Mouse (Mus musculus): ENCODE data around the gene Bex3. TPM values are rescaled to one million over a fixed set of nuclear protein-coding genes. Genes with fewer than 3 reads are reported as not detected.

Bex3 gene
- polyA plus RNA-seq, 2 experiments, result 442 to 467 TPM

- WGBS, result 88% methylated on average over 7 of the region's 7 CpGs
- ATAC-seq (ENCODE audit: low FRiP score, low read depth) (no peak), DNase-seq (ENCODE audit: low spot score) (no peak)
- Histone ChIP-seq H3K9me3 (ENCODE audit: control insufficient read depth, low read length) (no peaks in the 10 kb centered on the region), H3K36me3 (ENCODE audit: control insufficient read depth, insufficient read depth, low read length) (no peaks in the 10 kb centered on the region), H3K4me1 (ENCODE audit: control insufficient read depth, insufficient read depth, low read length) (no peaks in the 10 kb centered on the region), H3K27ac (replicated peaks; ENCODE audit: low read depth, low read length) (no peak overlapping the region), H3K9ac (ENCODE audit: low read depth, low read length, severe bottlenecking) (no peak overlapping the region), H3K4me2 (replicated peaks; ENCODE audit: low read depth, low read length, severe bottlenecking) (no peak overlapping the region), H3K4me3 (replicated peaks; ENCODE audit: low read length) (no peak overlapping the region), H3K27me3 (ENCODE audit: control insufficient read depth, insufficient read depth, low read length) (no peaks in the 10 kb centered on the region)
- no peak for TF ChIP-seq POLR2A (IDR thresholded peaks at IDR 0.05; ENCODE audit: borderline replicate concordance, extremely low read depth, insufficient read depth, insufficient read length)
Measured at GRCm38 (mm10) chrX:136277577-136277976, 7.5 kb downstream of the Bex3 start.

GRCm38 (mm10) chrX:136278401-136278800 lies 8.3 kb downstream of the Bex3 start:
- no peak for DNase-seq (ENCODE audit: low spot score)
- H3K27me3 ChIP-seq (ENCODE audit: control insufficient read depth, insufficient read depth, low read length), result no peaks in the 10 kb centered on the region
- ATAC-seq (ENCODE audit: low FRiP score, low read depth), result no peak
- H3K4me1 ChIP-seq (ENCODE audit: control insufficient read depth, insufficient read depth, low read length), result no peaks in the 10 kb centered on the region
- no peak overlapping the region for H3K4me2 ChIP-seq (replicated peaks; ENCODE audit: low read depth, low read length, severe bottlenecking)
- no peak for TF ChIP-seq POLR2A (IDR thresholded peaks at IDR 0.05; ENCODE audit: borderline replicate concordance, extremely low read depth, insufficient read depth, insufficient read length)
- no peak overlapping the region for H3K27ac ChIP-seq (replicated peaks; ENCODE audit: low read depth, low read length)
- no peaks in the 10 kb centered on the region for H3K36me3 ChIP-seq (ENCODE audit: control insufficient read depth, insufficient read depth, low read length)
- no peaks in the 10 kb centered on the region for H3K9me3 ChIP-seq (ENCODE audit: control insufficient read depth, low read length)
- H3K4me3 ChIP-seq (replicated peaks; ENCODE audit: low read length), result no peak overlapping the region
- no peak overlapping the region for H3K9ac ChIP-seq (ENCODE audit: low read depth, low read length, severe bottlenecking)

GRCm38 (mm10) chrX:136279410-136279809 lies 9.4 kb downstream of the Bex3 start:
- no peak for TF ChIP-seq POLR2A (IDR thresholded peaks at IDR 0.05; ENCODE audit: borderline replicate concordance, extremely low read depth, insufficient read depth, insufficient read length)
- Histone ChIP-seq H3K4me3 (replicated peaks; ENCODE audit: low read length) (no peak overlapping the region), H3K4me1 (ENCODE audit: control insufficient read depth, insufficient read depth, low read length) (no peaks in the 10 kb centered on the region), H3K27me3 (ENCODE audit: control insufficient read depth, insufficient read depth, low read length) (no peaks in the 10 kb centered on the region), H3K27ac (replicated peaks; ENCODE audit: low read depth, low read length) (no peak overlapping the region), H3K9me3 (ENCODE audit: control insufficient read depth, low read length) (no peaks in the 10 kb centered on the region), H3K4me2 (replicated peaks; ENCODE audit: low read depth, low read length, severe bottlenecking) (no peak overlapping the region), H3K36me3 (ENCODE audit: control insufficient read depth, insufficient read depth, low read length) (no peaks in the 10 kb centered on the region), H3K9ac (ENCODE audit: low read depth, low read length, severe bottlenecking) (no peak overlapping the region)
- ATAC-seq (ENCODE audit: low FRiP score, low read depth) (no peak), DNase-seq (ENCODE audit: low spot score) (no peak)
- WGBS, result 65% methylated on average over 5 of the region's 5 CpGs

GRCm38 (mm10) chrX:136290817-136291281 lies 20.8 kb downstream of the Bex3 start:
- no peak for DNase-seq (ENCODE audit: low spot score)
- no peak overlapping the region for H3K27ac ChIP-seq (replicated peaks; ENCODE audit: low read depth, low read length)
- H3K4me1 ChIP-seq (ENCODE audit: control insufficient read depth, insufficient read depth, low read length), result no peaks in the 10 kb centered on the region
- no peak overlapping the region for H3K9ac ChIP-seq (ENCODE audit: low read depth, low read length, severe bottlenecking)
- no peaks in the 10 kb centered on the region for H3K27me3 ChIP-seq (ENCODE audit: control insufficient read depth, insufficient read depth, low read length)
- WGBS, result 36% methylated on average over 7 of the region's 8 CpGs
- no peak overlapping the region for H3K4me2 ChIP-seq (replicated peaks; ENCODE audit: low read depth, low read length, severe bottlenecking)
- no peak for ATAC-seq (ENCODE audit: low FRiP score, low read depth)
- no peak overlapping the region for H3K4me3 ChIP-seq (replicated peaks; ENCODE audit: low read length)
- no peaks in the 10 kb centered on the region for H3K36me3 ChIP-seq (ENCODE audit: control insufficient read depth, insufficient read depth, low read length)
- H3K9me3 ChIP-seq (ENCODE audit: control insufficient read depth, low read length), result no peaks in the 10 kb centered on the region
- TF ChIP-seq POLR2A (IDR thresholded peaks at IDR 0.05; ENCODE audit: borderline replicate concordance, extremely low read depth, insufficient read depth, insufficient read length), result no peak

- Histone ChIP-seq H3K9ac (ENCODE audit: low read depth, low read length, severe bottlenecking) (no peak overlapping the region), H3K36me3 (ENCODE audit: control insufficient read depth, insufficient read depth, low read length) (no peaks in the 10 kb centered on the region), H3K27ac (replicated peaks; ENCODE audit: low read depth, low read length) (no peak overlapping the region), H3K27me3 (ENCODE audit: control insufficient read depth, insufficient read depth, low read length) (no peaks in the 10 kb centered on the region), H3K4me2 (replicated peaks; ENCODE audit: low read depth, low read length, severe bottlenecking) (no peak overlapping the region), H3K9me3 (ENCODE audit: control insufficient read depth, low read length) (no peaks in the 10 kb centered on the region), H3K4me3 (replicated peaks; ENCODE audit: low read length) (no peak overlapping the region), H3K4me1 (ENCODE audit: control insufficient read depth, insufficient read depth, low read length) (no peaks in the 10 kb centered on the region)
- DNase-seq (ENCODE audit: low spot score) (no peak), ATAC-seq (ENCODE audit: low FRiP score, low read depth) (no peak)
- no peak for TF ChIP-seq POLR2A (IDR thresholded peaks at IDR 0.05; ENCODE audit: borderline replicate concordance, extremely low read depth, insufficient read depth, insufficient read length)
Measured at GRCm38 (mm10) chrX:136304295-136304694, 34.2 kb downstream of the Bex3 start.

GRCm38 (mm10) chrX:136306196-136306595 lies 36.1 kb downstream of the Bex3 start:
- Histone ChIP-seq H3K4me1 (ENCODE audit: control insufficient read depth, insufficient read depth, low read length) (no peaks in the 10 kb centered on the region), H3K4me3 (replicated peaks; ENCODE audit: low read length) (no peak overlapping the region), H3K27ac (replicated peaks; ENCODE audit: low read depth, low read length) (no peak overlapping the region), H3K9ac (ENCODE audit: low read depth, low read length, severe bottlenecking) (no peak overlapping the region), H3K27me3 (ENCODE audit: control insufficient read depth, insufficient read depth, low read length) (no peaks in the 10 kb centered on the region), H3K9me3 (ENCODE audit: control insufficient read depth, low read length) (no peaks in the 10 kb centered on the region), H3K36me3 (ENCODE audit: control insufficient read depth, insufficient read depth, low read length) (no peaks in the 10 kb centered on the region), H3K4me2 (replicated peaks; ENCODE audit: low read depth, low read length, severe bottlenecking) (no peak overlapping the region)
- no peak for DNase-seq (ENCODE audit: low spot score)
- 9% methylated on average over 1 of the region's 1 CpGs for WGBS
- TF ChIP-seq POLR2A (IDR thresholded peaks at IDR 0.05; ENCODE audit: borderline replicate concordance, extremely low read depth, insufficient read depth, insufficient read length), result no peak
- no peak for ATAC-seq (ENCODE audit: low FRiP score, low read depth)
